Mouse (Mus musculus): ENCODE results near the gene Mov10.

Mov10 gene

GRCm38 (mm10) chr3:104805539-104805938, 12.8 kb downstream of the Mov10 start:
- CTCF ChIA-PET = no interaction called here

GRCm38 (mm10) chr3:104804312-104804711, 14.1 kb downstream of the Mov10 start:
- CTCF ChIA-PET = no interaction called here

- CTCF ChIA-PET = no interaction called here
Observed at GRCm38 (mm10) chr3:104801481-104801880, 16.9 kb downstream of the Mov10 start.

- CTCF ChIA-PET = no interaction called here
Observed at GRCm38 (mm10) chr3:104800681-104801080, 17.7 kb downstream of the Mov10 start.

GRCm38 (mm10) chr3:104796430-104797082, 21.8 kb downstream of the Mov10 start:
- CTCF ChIA-PET = no interaction called here

GRCm38 (mm10) chr3:104795661-104796340, 22.6 kb downstream of the Mov10 start:
- CTCF ChIA-PET = no interaction called here

GRCm38 (mm10) chr3:104794953-104795470, 23.4 kb downstream of the Mov10 start:
- CTCF ChIA-PET = no interaction called here

- CTCF ChIA-PET = no interaction called here
Observed at GRCm38 (mm10) chr3:104793871-104794828, 24.2 kb downstream of the Mov10 start.

- CTCF ChIA-PET = no interaction called here
Observed at GRCm38 (mm10) chr3:104792360-104793270, 25.7 kb downstream of the Mov10 start.

GRCm38 (mm10) chr3:104791671-104792070, 26.7 kb downstream of the Mov10 start:
- CTCF ChIA-PET = no interaction called here

- CTCF ChIA-PET = no interaction called here
Observed at GRCm38 (mm10) chr3:104791017-104791416, 27.3 kb downstream of the Mov10 start.

- CTCF ChIA-PET = no interaction called here
Observed at GRCm38 (mm10) chr3:104790401-104790937, 27.9 kb downstream of the Mov10 start.

- CTCF ChIA-PET = no interaction called here
Observed at GRCm38 (mm10) chr3:104789822-104790221, 28.5 kb downstream of the Mov10 start.

GRCm38 (mm10) chr3:104789312-104789605, 29.1 kb downstream of the Mov10 start:
- CTCF ChIA-PET = no interaction called here

GRCm38 (mm10) chr3:104788561-104789311, 29.6 kb downstream of the Mov10 start:
- CTCF ChIA-PET = no interaction called here

- CTCF ChIA-PET = no interaction called here
Observed at GRCm38 (mm10) chr3:104788075-104788474, 30.3 kb downstream of the Mov10 start, which contains the start of gene Rhoc. Gene Rhoc, plus strand, starts transcription at chr3:104788375.

- CTCF ChIA-PET = no interaction called here
Observed at GRCm38 (mm10) chr3:104785284-104785683, 33.1 kb downstream of the Mov10 start.

- CTCF ChIA-PET = no interaction called here
Observed at GRCm38 (mm10) chr3:104783971-104784500, 34.3 kb downstream of the Mov10 start.

- CTCF ChIA-PET = interaction anchor here (0.6 kb wide), 1 partner anchor 48 kb away, joined by 4 read pairs; no protein-coding TSS in a partner anchor
Observed at GRCm38 (mm10) chr3:104782061-104782681, 36.2 kb downstream of the Mov10 start.

- CTCF ChIA-PET = no interaction called here
Observed at GRCm38 (mm10) chr3:104781471-104781903, 36.9 kb downstream of the Mov10 start, which contains the start of gene Fam19a3. Gene Fam19a3, minus strand, starts transcription at chr3:104781840.

Data from spleen, embryonic (tissue).